Mouse (Mus musculus) heart, adult 2 months (tissue): ENCODE measurements around the gene Tulp2.

Source experiments
- CTCF ChIP-seq: fragments of 200-600 bp; IDR thresholded peaks from 2 replicates; pipeline ENCODE4 v1.8.1; 2022; ENCODE audit warnings: antibody characterized with exemption, mild to moderate bottlenecking, moderate library complexity
- EP300 ChIP-seq: fragments of 200-500 bp; IDR thresholded peaks from 2 replicates; pipeline ENCODE4 v1.6.1; 2011; ENCODE audit warnings: low read depth, low read length, control low read depth; ENCODE audit not compliant: insufficient read depth

DNA sequence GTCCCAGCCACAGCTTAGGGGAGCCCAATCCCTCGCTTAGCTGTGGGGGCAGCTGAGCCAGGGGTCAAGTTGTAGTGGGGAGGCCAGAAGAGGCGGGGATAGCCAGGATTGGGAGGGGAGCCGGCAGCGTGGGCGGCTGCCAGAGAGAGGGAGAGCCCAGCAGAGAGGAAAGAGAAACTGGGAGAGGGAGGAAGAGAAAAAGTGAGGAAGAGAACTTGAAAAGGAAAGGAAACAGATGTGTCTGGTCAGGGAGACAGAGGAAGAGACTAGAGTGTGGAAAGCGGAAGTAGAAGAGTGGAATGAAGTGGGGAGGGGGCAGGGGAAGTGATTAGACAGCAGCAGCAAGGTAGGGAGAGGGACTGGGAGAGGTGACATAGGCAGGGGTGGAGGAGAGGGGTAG lies 47.8 kb downstream of the Tulp2 start:
- TF ChIP-seq CTCF, result no peak
- TF ChIP-seq EP300, result no peak
